Mouse (Mus musculus) limb, embryonic 15.5 days (tissue): Measurements from ENCODE around the gene Yy1. TPM values are rescaled to one million over a fixed set of nuclear protein-coding genes. Genes with fewer than 3 reads are reported as not detected.
A peak's percentile ranks its signal among the peaks of the same experiment; 100 is the strongest.

Source experiments
- microRNA counts: library from miRNA; unstranded; fragments of <30 nt; microRNA quantifications from one replicate; lab custom pipeline; 2016
- microRNA-seq: library from miRNA; unstranded; fragments of <30 nt; microRNA quantifications from one replicate; pipeline ENCODE4, GENCODE M21; 2016
- polyA plus RNA-seq: library from polyadenylated mRNA; unstranded; fragments of >200 nt; fragmentation: Nextera tagmentation; extraction: Ambion mirVana; gene quantifications from 2 replicates; pipeline ENCODE4 v1.2.1, GENCODE M21; 2015

Gene Yy1
- polyA plus RNA-seq, 1 experiment from 2014 or later: 17.9 TPM

MicroRNA genes within 50 kb of the gene (microRNA counts, 519-probe panel; counts per million panel counts)
- microRNA mmu-miR-345-3p (lab: Ali Mortazavi, UCI) (not detected), microRNA mmu-miR-345-5p (lab: Ali Mortazavi, UCI) (2,415 counts per million, percentile 49 among the panel's probes with 10 or more counts)

Small RNA genes lying within 50 kb of the gene (microRNA-seq; reads per million reads assigned to microRNA genes)
- gene Mir345: 75.7 reads per million, percentile 46 among the genes with 10 or more reads in this experiment

Other genes with a start within 250 kb of the Yy1 start
- gene Evl, start 238.3 kb upstream of the Yy1 start, polyA plus RNA-seq: 39.8 and 49.5 TPM in 2 replicates
- gene Degs2, start 90.7 kb upstream of the Yy1 start, polyA plus RNA-seq: 1.2 and 1.3 TPM in 2 replicates
- 10.3 and 10.9 TPM in 2 replicates for gene Slc25a29, start 42.9 kb downstream of the Yy1 start, polyA plus RNA-seq
- gene Slc25a47, start 43.1 kb downstream of the Yy1 start, polyA plus RNA-seq: 10.4 and 12.0 TPM in 2 replicates
- 7.8 and 8.2 TPM in 2 replicates for gene Wdr25, start 100.7 kb downstream of the Yy1 start, polyA plus RNA-seq
- 61.7 and 63.9 TPM in 2 replicates for gene Wars, start 101.2 kb downstream of the Yy1 start, polyA plus RNA-seq